Mouse (Mus musculus) neural tube, embryonic 10.5 days (tissue): ENCODE results near the gene Tyw1.

Experiments used
- DNase-seq: peaks from one replicate; pipeline ENCODE4 v3.0.0-alpha.2; 2017; ENCODE audit warnings: low spot score; ENCODE audit errors: extremely low spot score

Gene Tyw1

DNA sequence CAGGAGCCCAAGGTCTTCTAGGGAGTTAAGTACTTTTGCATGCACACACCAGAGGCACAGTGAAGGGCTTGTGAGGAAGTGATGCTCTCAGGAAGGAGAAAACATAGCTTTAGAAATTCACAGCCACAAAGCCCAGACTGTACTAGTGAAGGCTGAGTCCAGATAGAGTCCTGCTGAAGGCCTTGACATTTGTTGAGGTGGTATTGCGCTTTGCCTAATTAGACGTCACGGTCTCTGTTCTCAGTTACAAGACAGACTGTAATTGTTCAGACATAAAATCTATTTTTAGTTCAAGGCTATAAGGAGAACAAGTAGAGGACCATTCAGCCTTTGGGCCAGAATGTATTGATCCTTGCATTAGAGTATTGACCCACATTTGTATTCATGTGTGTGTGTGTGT lies 58.1 kb downstream of the Tyw1 start:
- DNase-seq: no peak

DNA sequence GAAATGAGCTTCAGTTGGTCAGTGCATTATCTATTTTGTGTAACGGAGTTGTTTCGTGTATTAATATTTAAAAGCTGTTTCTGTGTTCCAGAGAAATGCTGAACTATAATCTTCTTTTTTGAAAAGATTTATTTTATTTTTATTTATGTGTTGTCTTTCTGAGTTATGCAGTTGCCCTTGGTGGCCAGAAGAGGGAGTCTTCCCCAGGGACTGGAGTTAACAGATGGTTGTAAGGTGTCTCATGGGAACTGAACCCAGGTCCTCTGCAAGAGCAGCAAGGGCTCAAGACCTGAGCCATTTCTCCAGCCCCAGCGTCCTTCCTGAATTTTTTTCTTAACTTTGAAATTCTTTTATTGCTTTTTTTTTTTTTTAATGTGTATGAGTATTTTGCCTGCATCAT lies 59.5 kb downstream of the Tyw1 start:
- no peak for DNase-seq

DNA sequence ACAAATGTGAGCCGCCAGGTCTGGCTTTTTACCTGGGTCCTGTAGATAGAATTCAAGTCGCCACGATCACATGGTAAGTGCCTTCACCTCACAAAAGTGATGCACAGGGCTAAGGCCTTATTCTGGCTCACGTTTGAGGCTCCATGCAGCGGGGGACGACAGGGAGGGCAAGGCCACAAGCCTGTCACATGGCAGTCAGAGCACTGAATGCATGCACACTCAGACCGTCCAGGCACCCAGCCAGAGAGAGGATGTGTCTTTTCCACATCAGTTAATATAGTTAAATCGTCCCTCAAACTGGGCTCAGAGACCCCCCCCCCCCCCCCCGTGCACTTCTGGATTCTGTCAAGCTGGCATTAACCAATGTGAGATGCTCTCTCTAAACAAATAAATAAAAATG lies 60.9 kb downstream of the Tyw1 start:
- DNase-seq: no peak

DNA sequence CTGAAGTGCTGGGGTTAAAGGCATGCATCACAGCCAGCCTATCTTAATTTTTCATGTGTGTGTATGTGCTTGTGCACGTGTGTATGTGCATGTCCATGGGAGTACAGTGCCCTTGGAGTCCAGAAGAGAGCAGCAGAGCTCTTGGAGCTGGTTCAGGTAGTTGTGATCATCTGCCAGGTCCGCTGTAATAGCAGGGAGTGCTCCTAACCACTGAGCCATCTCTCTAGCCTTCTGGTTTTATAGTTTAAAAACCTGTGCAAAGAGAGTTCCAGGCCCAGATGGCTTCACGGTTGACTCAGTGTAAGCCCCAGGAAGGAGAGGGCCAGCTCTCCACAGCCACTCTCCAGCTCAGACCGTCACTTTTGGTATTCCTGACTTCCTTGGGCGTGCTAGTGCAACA lies 64.4 kb downstream of the Tyw1 start:
- DNase-seq: no peak

DNA sequence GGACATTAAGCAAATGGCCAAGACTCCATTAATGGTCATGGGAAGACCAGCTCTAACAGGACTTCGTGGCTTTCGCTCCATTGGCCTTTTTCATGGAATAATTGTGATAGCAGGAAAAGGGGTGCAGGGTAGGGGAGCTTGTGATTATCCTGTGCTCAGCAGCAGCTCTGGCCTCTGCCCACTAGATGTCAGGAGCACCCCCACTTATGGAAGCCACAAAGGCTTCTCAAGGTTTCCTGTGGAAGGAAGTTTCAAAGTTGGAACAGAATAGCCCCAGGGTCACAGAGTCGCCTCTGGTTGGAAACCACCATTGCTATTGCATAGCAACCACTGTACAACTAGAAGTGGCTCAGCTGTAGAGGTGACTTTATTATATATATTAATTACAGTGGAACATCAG lies 65.1 kb downstream of the Tyw1 start:
- DNase-seq: no peak

DNA sequence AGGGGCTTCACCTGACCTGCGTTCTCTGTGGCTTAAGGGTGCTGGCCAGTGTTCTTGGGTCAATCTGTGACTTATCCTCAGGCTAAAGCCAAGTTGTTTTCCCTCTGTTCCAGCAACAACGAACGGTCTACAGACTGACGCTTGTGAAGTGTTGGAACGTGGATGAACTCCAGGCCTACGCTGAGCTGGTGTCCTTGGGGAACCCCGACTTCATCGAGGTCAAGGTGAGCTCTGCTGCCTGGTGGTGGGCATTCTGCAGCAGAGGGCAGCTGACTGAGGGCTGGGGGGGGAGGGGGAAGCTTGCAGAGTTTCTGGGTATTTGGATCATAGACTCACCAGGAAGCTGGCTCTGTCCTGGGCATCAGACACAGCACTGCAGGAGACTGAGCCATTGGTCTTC lies 70.1 kb downstream of the Tyw1 start:
- DNase-seq: no peak

DNA sequence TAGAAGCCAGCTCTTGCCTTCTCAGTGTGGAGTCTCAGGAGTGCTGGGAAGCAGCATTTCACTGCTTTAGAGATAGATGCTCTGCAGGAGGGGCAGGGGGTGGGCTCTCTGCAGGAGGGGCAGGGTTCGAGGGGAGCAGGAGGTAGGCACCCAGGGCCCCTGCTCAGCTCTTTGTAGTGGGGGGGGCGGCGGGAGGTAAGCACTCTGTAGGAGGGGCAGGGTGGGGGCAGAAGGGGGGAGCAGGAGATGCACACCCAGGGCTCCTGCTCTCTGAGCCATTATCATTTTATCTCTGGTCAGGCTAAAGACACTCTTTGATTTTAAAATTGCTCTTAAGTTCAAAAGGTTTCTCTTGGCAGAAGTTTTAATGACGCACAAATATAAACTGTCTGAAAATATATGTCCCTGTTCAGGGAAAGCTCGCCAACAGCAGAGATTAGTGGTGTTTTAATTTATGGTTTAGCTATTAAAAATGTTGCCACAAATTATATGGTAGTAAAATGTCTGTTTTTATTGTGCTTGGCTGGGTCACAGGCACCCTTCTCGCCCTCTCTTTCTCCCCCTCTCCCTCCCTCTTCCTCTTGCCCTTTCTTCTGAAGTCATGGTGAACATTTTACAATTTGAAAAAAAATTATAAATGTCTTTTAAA lies 72.3 kb downstream of the Tyw1 start:
- no peak for DNase-seq

DNA sequence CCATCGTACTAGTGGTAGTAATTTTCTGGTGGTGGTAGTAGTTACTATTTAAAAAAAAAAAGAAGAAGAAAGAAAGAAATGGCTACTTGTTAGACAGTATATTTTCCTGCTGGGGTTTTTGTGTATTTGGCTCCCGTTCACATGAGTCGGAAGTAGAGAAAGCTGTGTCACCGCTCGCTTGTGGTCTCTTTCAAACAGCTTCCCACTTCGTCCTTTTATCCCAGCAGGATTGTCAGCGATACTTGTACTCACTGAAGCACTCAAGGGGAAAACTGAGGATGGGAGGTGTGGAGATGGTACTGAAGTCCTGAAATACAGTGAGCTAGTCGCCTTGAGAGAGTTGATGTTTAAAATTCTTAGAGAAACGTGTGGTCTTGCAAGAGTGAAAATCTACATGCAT lies 72.9 kb downstream of the Tyw1 start:
- no peak for DNase-seq

DNA sequence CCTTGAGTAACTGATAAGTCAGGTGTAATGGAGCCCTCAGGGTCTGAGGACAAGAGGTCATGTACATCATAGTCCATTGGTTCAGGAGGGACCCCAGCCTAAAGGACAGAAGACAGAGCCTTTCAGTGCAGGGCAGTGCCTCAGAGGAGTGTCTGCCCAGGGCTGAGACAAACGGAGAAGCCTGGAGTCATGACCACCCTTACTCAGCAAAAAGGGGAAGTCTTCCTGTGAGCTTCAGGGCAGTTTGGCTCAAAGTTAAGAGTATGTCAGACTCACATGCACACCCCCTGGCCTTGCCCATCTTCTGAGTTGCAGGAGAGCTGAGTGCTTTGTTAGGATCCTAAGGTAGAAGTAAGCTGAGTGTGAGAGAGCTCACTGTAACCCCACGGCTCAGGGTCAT lies 74.5 kb downstream of the Tyw1 start:
- DNase-seq: no peak

DNA sequence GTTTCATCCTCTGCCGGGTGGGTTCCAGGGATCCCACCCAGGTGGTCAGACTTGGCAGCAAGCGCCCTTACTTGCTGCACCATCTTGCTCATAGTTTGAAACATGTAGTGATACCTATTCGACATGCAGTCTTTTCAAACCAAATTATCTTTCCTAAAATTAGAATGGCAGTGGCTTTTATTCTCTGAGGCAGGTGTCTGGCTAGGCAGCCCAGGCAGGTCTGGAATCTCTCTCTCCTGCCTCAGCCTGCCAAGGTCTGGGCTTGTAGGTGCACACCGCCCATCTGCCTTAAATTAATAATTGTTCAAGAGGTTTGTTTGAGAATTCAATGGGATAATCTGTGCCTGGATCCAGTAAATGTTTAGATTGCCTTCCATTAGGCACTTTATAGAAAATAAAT lies 75.4 kb downstream of the Tyw1 start:
- no peak for DNase-seq

DNA sequence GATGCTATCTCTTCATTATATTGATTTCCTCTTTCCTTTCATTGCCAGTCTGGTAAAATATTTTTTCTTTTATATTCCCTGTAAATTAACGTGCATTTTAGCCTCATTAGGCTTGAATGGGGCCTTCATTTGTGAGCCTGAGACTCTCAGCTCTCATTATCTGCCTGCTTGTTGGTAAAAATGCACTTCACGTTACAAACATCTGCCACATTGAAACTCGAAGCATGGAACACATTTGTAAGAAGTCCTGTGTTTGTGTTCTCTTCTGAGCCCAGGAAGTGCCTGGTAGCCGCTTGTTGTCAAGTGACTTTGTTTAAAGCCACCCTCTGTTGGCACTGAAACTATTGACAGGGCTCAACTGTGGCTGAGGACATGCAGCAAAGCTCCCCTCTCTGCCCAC lies 75.8 kb downstream of the Tyw1 start:
- no peak for DNase-seq

DNA sequence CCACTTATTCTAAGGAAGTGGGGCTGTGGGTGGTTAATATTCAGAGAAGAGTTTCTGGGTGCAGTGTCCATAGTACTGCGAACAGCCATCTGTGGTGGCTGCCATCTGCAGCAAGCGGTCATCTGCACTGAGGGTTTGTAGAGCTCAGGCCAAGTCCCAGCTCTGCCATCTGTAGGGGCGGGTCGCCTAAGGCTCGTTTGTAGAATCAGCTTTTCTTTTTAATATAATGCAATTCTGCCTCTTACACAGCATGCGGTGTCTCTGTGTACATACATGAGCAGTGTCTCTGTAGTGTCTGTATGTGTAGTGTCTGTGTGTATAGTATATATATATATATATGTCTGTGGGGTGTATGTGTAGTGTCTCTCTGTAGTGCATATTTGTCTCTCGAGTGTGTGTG lies 78.1 kb downstream of the Tyw1 start:
- no peak for DNase-seq

DNA sequence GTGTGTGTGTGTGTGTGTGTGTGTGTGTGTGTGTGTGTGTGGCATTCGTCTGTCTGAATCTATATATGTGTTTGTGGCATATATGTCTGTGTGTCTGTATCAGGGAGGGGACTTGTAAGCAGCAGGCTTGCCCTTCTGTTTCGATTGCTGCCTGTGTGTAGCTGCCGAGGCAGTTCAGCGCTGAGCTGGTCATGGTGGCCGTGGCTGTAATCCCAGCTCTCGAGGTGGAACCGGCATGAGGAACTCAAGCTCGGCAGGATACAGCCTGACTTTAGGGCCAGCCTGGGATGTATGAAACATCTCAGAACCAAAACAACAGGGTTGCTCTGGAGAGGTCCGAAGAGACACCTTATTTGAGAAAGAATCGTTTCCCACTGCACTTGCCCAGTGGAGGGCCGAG lies 78.6 kb downstream of the Tyw1 start:
- DNase-seq: no peak

DNA sequence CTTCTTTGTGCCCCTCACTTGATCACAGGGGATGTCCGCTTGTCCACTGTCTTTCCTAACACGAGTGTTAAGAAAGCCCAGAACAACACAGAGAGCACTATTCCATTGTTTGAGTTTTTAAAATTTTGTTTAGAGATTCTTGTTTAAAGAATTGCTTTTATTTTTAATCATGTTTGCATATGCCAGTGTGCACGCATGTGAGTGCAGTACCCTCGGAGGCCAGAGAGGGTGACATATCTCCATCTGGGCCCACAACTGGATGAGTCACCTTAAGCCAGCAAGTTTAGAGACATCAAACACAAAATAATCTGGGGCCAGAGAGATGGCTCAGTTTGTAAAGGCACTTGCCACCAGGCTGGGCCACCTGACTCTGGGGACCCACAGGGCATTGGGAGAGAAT lies 80.0 kb downstream of the Tyw1 start:
- no peak for DNase-seq

DNA sequence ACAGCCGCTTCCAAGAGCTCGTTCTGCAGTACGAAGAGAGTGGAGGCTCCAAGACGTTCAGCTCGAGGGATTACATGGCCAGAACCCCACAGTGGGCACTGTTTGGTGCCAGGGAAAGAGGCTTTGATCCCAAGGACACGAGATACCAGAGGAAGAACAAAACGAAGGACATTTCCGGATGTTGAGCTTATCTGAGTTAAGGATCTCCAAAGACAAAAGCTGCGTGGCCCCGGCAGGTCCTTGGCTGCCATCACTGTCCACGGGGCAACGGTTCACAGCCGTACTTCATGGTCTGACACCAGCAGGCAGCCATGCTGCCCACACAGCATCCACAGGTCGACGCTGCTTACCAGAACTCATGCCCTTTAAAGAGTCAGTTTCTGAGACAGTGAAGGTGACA lies 85.2 kb downstream of the Tyw1 start:
- no peak for DNase-seq

DNA sequence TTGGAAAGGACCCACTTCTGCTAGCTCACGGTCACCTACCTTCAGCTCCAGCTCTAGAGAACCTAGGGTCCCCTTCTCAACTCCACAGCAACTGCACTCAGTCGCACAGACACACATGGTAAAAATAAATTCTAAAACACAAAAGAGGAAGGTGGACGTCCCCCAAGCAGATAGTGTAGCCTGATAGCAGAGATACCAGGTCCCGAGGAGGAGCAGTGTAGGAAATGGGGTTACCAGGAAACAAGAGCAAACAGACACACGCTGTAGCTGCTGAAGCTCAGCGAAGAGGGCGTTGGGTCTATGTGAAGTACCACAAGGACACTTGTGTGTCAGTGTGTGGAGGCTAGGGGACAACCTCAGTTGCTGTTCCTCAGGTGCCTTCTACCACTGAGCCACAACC lies 89.6 kb downstream of the Tyw1 start:
- no peak for DNase-seq

DNA sequence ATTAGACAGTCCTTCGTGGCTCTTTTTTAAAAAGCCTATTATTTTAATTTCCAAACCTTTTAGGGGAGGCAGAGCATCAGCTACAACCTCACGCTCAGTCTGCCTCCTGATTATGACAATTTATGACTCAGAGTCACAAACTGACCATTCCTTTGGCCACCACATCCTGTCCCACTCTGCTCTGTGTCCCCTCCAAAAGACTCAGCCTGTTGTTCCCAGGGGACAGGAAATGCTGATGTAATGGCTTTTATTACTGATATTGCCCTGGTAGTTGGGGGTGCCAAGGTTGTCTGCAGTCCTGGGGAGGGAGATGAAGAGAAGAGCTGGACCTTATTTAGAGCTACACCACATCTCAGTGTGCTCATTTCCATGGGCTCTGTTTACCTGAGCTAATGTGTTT lies 90.5 kb downstream of the Tyw1 start:
- DNase-seq: no peak

DNA sequence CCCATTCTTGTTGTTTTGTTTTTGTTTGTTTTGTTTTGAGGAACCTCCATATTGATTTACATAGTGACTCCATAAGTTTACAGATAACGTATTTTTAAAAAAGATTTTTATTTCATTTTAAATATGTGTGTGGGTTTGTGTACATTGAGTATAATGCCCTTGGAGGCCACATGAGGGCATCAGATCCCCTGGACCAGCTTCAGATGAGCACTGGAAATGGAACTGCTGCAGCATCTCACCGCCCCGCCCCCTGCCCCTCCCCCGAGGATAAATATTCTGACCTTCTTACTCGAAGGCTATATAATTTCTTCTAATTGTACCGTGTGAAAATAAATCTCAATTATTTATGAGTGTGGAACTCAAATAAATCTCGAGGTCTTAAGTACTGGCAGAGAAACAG lies 99.8 kb downstream of the Tyw1 start:
- DNase-seq: no peak

DNA sequence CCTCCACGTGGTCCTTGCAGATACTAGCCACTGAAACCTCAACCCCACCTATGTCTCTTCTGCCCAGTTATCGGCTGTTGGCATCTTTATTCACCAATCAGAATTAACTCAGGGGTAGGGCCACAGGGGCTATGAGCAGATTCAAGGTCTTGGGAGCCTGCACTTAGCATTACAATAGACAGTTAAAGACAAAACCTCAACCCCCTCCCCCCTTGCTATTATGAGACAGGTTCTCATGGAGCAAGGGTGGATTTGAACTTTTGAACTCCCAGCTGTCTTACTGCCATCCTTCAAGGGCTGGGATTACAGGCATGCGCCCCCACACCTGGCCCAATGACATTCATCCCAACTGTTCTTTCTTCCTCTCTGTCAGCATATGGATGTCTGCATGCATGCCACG lies 107.7 kb downstream of the Tyw1 start:
- DNase-seq: no peak

DNA sequence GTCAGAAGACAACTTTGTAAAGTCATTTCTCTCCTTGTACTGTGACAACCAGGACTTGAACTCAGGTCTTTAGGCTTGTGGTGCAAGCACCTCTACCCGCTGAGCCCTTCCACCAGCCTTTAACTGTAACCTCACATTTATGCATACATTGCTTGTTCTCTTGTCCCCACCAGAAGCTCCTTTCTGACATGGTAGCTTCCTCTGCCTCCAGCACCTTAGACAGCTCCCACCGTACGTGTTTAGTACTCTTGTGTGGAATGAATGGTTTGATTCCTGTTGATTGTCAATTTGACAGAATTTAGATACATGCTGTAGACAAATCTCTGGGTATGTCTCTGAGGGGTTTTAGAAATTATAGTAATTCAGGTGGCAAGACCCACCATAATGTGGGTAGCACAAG lies 108.4 kb downstream of the Tyw1 start:
- no peak for DNase-seq

DNA sequence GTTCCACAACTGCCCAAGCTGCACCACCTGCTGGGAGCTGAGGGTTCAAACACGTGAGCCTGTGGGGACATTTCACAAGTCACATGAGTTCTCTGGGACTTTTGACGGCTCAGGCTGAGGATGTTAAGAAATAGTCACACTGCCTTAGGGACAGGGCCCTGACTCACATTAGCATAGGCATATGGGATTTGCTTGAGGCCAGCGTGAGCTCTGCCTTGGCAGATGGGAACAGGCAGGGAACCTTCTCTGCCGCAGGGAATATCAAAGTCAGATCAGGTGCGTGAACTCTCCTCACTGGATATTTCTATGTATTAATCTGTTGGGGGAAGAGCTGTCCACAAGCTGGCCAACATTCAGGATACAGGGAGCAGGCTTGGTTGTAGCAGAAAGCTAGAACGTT lies 112.8 kb downstream of the Tyw1 start:
- no peak for DNase-seq

DNA sequence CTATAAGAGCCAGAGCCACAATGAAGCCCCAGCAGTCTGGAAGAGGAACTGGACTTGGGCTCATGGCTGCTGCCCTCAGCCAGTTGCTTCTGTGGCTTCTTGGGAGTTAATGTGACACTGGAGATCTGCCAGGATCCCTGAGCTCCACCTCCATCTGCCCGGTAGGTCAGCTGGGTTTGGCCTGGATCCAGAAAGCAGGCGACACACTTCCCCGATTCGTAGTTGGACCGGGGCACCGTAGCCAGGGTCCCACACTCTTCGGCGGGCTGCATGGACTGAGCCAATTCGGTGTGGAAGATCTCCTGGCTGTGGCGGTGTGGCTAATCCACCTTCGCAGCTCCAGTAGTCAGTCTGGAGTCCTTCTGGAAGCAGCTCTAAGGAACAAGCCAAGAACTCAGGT lies 113.8 kb downstream of the Tyw1 start, which contains the start of gene Caln1:
Gene Caln1, plus strand, starts transcription at position 219 of the 400 bp plus-strand sequence.
- DNase-seq: no peak

DNA sequence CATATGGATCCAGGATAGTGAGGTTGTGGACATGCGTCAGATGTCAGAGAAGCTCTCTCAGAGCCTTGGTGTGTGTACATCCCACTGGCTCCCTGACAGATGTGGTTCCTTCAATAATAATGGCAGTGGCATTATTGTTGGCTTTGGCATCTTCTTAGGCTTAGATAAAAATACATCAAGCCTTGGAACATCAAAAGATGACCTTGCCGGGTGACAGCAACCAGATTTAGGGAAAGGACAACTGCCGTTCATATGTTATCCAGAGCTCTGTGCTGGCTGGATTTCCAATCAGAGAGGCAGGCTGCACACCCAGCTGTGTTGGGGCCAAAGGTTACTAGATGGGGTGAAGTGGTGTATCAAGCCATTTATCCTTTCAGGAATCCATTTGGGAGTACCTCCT lies 120.0 kb downstream of the Tyw1 start:
- DNase-seq: no peak
